ENCODE assay signal across 18 mouse cellular contexts in genomic region chr7:36796392-36797187, GRCm38 (mm10).
DNase-seq lines count a peak whose midpoint lies in the region; ATAC-seq lines count a peak whose summit lies in the region.
"Had no signal": no experiment of that assay in that cellular context is flagged by ENCODE, and none has a peak within 500 bp of the region (broad histone marks: within the 10 kb centered on the region; RNA-seq: fewer than 3 reads in every experiment).

No protein-coding gene starts in this region.

- H3K4me3 ChIP-seq in kidney, embryonic 16.5 days (ENCODE audit: low read length), result no peak overlapping the region
- H3K4me3 ChIP-seq in embryonic facial prominence, embryonic 12.5 days, result no peak overlapping the region
- no peak overlapping the region for H3K4me3 ChIP-seq in limb, embryonic 15.5 days
- H3K4me3 ChIP-seq: hindbrain, embryonic 15.5 days; midbrain, embryonic 15.5 days had no signal

- no peaks in the 10 kb centered on the region for H3K27me3 ChIP-seq in kidney, embryonic 16.5 days (ENCODE audit: insufficient read depth, low read length)
- no peaks in the 10 kb centered on the region for H3K27me3 ChIP-seq in embryonic facial prominence, embryonic 12.5 days
- no peaks in the 10 kb centered on the region for H3K27me3 ChIP-seq in limb, embryonic 15.5 days
- H3K27me3 ChIP-seq: hindbrain, embryonic 15.5 days; midbrain, embryonic 15.5 days had no signal

- no peak overlapping the region for H3K4me2 ChIP-seq in kidney, embryonic 16.5 days (replicated peaks; ENCODE audit: low read depth, low read length)
- H3K4me2 ChIP-seq in embryonic facial prominence, embryonic 12.5 days (replicated peaks), result no peak overlapping the region
- no peak overlapping the region for H3K4me2 ChIP-seq in limb, embryonic 15.5 days
- H3K4me2 ChIP-seq: hindbrain, embryonic 15.5 days; midbrain, embryonic 15.5 days had no signal

- no peaks in the 10 kb centered on the region for H3K36me3 ChIP-seq in kidney, embryonic 16.5 days (ENCODE audit: insufficient read depth, low read length)
- no peaks in the 10 kb centered on the region for H3K36me3 ChIP-seq in embryonic facial prominence, embryonic 12.5 days
- no peaks in the 10 kb centered on the region for H3K36me3 ChIP-seq in limb, embryonic 15.5 days
- H3K36me3 ChIP-seq: hindbrain, embryonic 15.5 days; midbrain, embryonic 15.5 days had no signal

- no peak overlapping the region for H3K27ac ChIP-seq in kidney, embryonic 16.5 days (ENCODE audit: low read length)
- H3K27ac ChIP-seq in embryonic facial prominence, embryonic 12.5 days, result no peak overlapping the region
- no peak overlapping the region for H3K27ac ChIP-seq in limb, embryonic 15.5 days
- H3K27ac ChIP-seq: hindbrain, embryonic 15.5 days; liver, embryonic 14.5 days; macrophage; midbrain, embryonic 15.5 days had no signal

- no peak for DNase-seq in kidney, postnatal 10 days
- DNase-seq in R1 (ENCODE audit: low read depth, low spot score), result peak; percentile 70
- DNase-seq in adrenal gland, postnatal 25 days, result no peak
- DNase-seq in spleen, postnatal 10 days (ENCODE audit: low spot score in 2 of 2), result no peak
- DNase-seq in adrenal gland, adult 2 months, result no peak
- DNase-seq: cerebellum, postnatal 36 days; heart, postnatal 14 days; kidney, postnatal 14 days; layer of hippocampus, adult 9-11 months; thymus, postnatal 36 days had no signal

- H3K9ac ChIP-seq in kidney, embryonic 16.5 days (replicated peaks; ENCODE audit: low read length), result no peak overlapping the region
- H3K9ac ChIP-seq in embryonic facial prominence, embryonic 12.5 days, result no peak overlapping the region
- H3K9ac ChIP-seq in limb, embryonic 15.5 days, result no peak overlapping the region
- H3K9ac ChIP-seq: hindbrain, embryonic 15.5 days; liver, embryonic 14.5 days; midbrain, embryonic 15.5 days had no signal

- peak; percentile 77 for ATAC-seq in kidney, embryonic 16.5 days (ENCODE audit: low FRiP score, low TSS enrichment)
- ATAC-seq in embryonic facial prominence, embryonic 12.5 days (ENCODE audit: insufficient number of reproducible peaks, insufficient read depth, low FRiP score, low TSS enrichment), result peak; percentile 91
- ATAC-seq in limb, embryonic 15.5 days (ENCODE audit: insufficient number of reproducible peaks, low FRiP score, low TSS enrichment, low read depth), result peak; percentile 65; the same call in 1 of the 2 replicates
- ATAC-seq: forebrain, embryonic 14.5 days; midbrain, embryonic 15.5 days had no signal

- no peaks in the 10 kb centered on the region for H3K4me1 ChIP-seq in kidney, embryonic 16.5 days (ENCODE audit: insufficient read depth, low read length)
- H3K4me1 ChIP-seq in embryonic facial prominence, embryonic 12.5 days, result no peaks in the 10 kb centered on the region
- no peaks in the 10 kb centered on the region for H3K4me1 ChIP-seq in limb, embryonic 15.5 days
- H3K4me1 ChIP-seq: hindbrain, embryonic 15.5 days; midbrain, embryonic 15.5 days had no signal

- no peaks in the 10 kb centered on the region for H3K9me3 ChIP-seq in kidney, embryonic 16.5 days (ENCODE audit: low read length)
- no peaks in the 10 kb centered on the region for H3K9me3 ChIP-seq in embryonic facial prominence, embryonic 12.5 days
- no peaks in the 10 kb centered on the region for H3K9me3 ChIP-seq in limb, embryonic 15.5 days
- H3K9me3 ChIP-seq: hindbrain, embryonic 15.5 days; midbrain, embryonic 15.5 days had no signal

- WGBS in kidney, embryonic 16.5 days, result 76% methylated on average over 15 of the region's 15 CpGs
- WGBS in embryonic facial prominence, embryonic 12.5 days, result 77% methylated on average over 15 of the region's 15 CpGs
- 82% methylated on average over 15 of the region's 15 CpGs for WGBS in limb, embryonic 15.5 days
